Mouse (Mus musculus): ENCODE measurements around the gene Vmn2r51.
"Not testable (repeated sequence)": the region's sequence is repeated elsewhere in the genome, so short reads cannot be mapped to it uniquely, and the experiment has no call there.

Gene Vmn2r51

GRCm38 (mm10) chr7:10105641-10106040 lies at the start of gene Vmn2r51:
Gene Vmn2r51 (minus strand): TSS chr7:10105741.
- not testable (repeated sequence) for DNase-seq

- not testable (repeated sequence) for DNase-seq
These were observed 52.3 kb downstream of the Vmn2r51 start, which contains the start of gene Vmn2r50 for GRCm38 (mm10) chr7:10053196-10053595. Gene Vmn2r50 (minus strand): TSS chr7:10053296.
